Mouse (Mus musculus) heart, embryonic 11.5 days (tissue): ENCODE measurements around the gene Praf2. TPM values are rescaled to one million over a fixed set of nuclear protein-coding genes. Genes with fewer than 3 reads are reported as not detected.
"Not testable (repeated sequence)": the region's sequence is repeated elsewhere in the genome, so short reads cannot be mapped to it uniquely, and the experiment has no call there.

Source experiments
- ATAC-seq: fragments of 200-750 bp; cut with Nextera tagmentation; replicated peaks from 2 replicates; pipeline ENCODE4 v1.8.0; 2017; ENCODE audit warnings: moderate library complexity; ENCODE audit not compliant: insufficient number of reproducible peaks, low FRiP score, low TSS enrichment
- H3K27ac ChIP-seq: fragments of 300-500 bp; sonication (generic); 2 replicates; pipeline ENCODE4 v1.5.1; 2014; ENCODE audit warnings: mild to moderate bottlenecking, low read depth, low read length
- H3K27me3 ChIP-seq: fragments of 300-500 bp; sonication (generic); 2 replicates; pipeline ENCODE4 v1.6.1; 2014; ENCODE audit warnings: mild to moderate bottlenecking, low read length, mixed read lengths; ENCODE audit not compliant: control insufficient read depth, insufficient read depth
- H3K36me3 ChIP-seq: fragments of 300-500 bp; sonication (generic); 2 replicates; pipeline ENCODE4 v1.6.1; 2014; ENCODE audit warnings: mild to moderate bottlenecking, low read length, moderate library complexity, mixed read lengths; ENCODE audit not compliant: control insufficient read depth, insufficient read depth
- H3K4me1 ChIP-seq: fragments of 300-500 bp; sonication (generic); 2 replicates; pipeline ENCODE4 v1.6.1; 2014; ENCODE audit warnings: low read length; ENCODE audit not compliant: control insufficient read depth, insufficient read depth
- H3K4me2 ChIP-seq: fragments of 300-500 bp; sonication (generic); 2 replicates; pipeline ENCODE4 v1.6.1; 2014; ENCODE audit warnings: mild to moderate bottlenecking, moderate library complexity
- H3K4me3 ChIP-seq: fragments of 300-500 bp; sonication (generic); 2 replicates; pipeline ENCODE4 v1.5.1; 2014; ENCODE audit warnings: low read depth, low read length
- H3K9ac ChIP-seq: fragments of 300-500 bp; sonication (generic); 2 replicates; pipeline ENCODE4 v1.6.1; 2014; ENCODE audit warnings: mild to moderate bottlenecking, low read depth, low read length, moderate library complexity
- H3K9me3 ChIP-seq: fragments of 300-500 bp; sonication (generic); replicated peaks from 2 replicates; pipeline ENCODE4 v1.6.1; 2016; ENCODE audit warnings: low read length; ENCODE audit not compliant: control insufficient read depth
- WGBS: fragments of 180-500 bp; shearing (Covaris S2); extraction: QIAGEN DNeasy Blood & Tissue Kit; methylation state at CpG from one replicate; pipeline ENCODE4 v1.1.7; 2014; ENCODE audit not compliant: insufficient replicate concordance; 5-methylcytosine and 5-hydroxymethylcytosine counted together
- polyA plus RNA-seq: library from polyadenylated mRNA; unstranded; fragments of >200 nt; fragmentation: Nextera tagmentation; extraction: Ambion mirVana; gene quantifications from 2 replicates; pipeline ENCODE4 v1.2.1, GENCODE M21; 2014

The Praf2 gene
- polyA plus RNA-seq, 1 experiment from 2014 or later, result 52.3 TPM

DNA sequence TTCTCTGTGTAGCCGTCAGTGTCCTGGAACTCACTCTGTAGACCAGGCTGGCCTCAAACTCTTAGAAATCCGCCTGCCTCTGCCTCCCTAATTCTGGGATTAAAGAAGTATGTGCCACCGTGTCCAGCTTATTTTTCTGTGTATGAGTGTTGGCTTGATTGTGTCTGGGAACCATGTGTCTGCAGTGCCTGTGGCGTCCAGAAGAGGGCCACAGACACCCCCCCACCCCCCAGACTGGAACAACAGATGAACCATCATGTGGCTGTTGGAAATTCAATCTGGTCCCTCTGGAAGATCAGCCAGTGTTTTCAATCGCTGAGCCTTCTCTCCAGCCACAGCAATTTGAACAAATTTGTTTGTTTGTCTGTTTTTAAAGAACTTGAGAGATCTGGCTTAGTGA lies 15.2 kb downstream of the Praf2 start:
- Histone ChIP-seq H3K9ac (no peak overlapping the region), H3K9me3 (no peaks in the 10 kb centered on the region), H3K27ac (no peak overlapping the region), H3K4me1 (no peaks in the 10 kb centered on the region), H3K27me3 (no peaks in the 10 kb centered on the region), H3K4me2 (no peak overlapping the region), H3K36me3 (no peaks in the 10 kb centered on the region), H3K4me3 (no peak overlapping the region)
- no peak for ATAC-seq
- WGBS, result 53% methylated on average over 5 of the region's 5 CpGs

DNA sequence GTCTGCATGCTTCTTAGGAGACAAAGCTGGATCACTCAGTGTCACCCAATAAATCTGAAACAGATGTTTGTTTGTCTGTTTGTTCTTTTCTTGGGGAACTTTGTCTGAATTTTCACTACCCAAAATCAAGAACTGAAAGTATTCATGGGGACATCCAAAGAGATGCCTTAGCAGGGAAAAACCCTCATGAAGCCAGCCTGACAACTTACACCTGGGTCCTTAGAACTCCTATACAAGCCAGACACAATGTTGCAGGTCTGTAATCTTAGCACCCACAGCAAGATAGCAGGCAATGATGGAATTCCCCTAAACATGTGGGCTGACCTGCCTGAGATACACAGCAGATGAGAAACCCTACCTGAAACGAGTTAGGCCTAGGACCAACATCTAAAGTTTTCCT lies 16.7 kb downstream of the Praf2 start:
- H3K27ac ChIP-seq, result no peak overlapping the region
- no peaks in the 10 kb centered on the region for H3K27me3 ChIP-seq
- H3K9ac ChIP-seq, result no peak overlapping the region
- no peaks in the 10 kb centered on the region for H3K9me3 ChIP-seq
- no peak overlapping the region for H3K4me3 ChIP-seq
- 63% methylated on average over 1 of the region's 1 CpGs for WGBS
- H3K4me2 ChIP-seq, result no peak overlapping the region
- no peaks in the 10 kb centered on the region for H3K36me3 ChIP-seq
- H3K4me1 ChIP-seq, result no peaks in the 10 kb centered on the region
- ATAC-seq, result no peak

DNA sequence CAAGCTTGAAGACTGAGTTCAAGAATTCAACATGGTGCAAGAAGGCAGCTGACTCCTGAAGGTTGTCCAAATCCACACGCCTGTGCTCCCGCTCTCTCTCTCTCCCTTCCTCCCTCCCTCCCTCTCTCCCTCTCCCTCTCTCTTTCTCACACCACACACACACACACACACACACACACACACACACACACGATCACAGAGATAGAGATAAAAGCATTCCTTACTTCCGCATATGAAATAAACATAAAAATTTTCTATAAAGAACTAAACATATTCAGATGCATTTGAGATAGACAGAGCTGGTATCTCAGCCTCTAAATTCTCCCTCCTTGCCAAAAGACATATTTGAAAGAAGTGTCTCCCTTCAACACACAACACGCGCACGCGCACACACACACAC lies 17.2 kb downstream of the Praf2 start:
- 90% methylated on average over 8 of the region's 8 CpGs for WGBS
- Histone ChIP-seq H3K4me3 (no peak overlapping the region), H3K4me2 (no peak overlapping the region), H3K27ac (no peak overlapping the region), H3K9ac (no peak overlapping the region), H3K4me1 (no peaks in the 10 kb centered on the region), H3K9me3 (no peaks in the 10 kb centered on the region), H3K27me3 (no peaks in the 10 kb centered on the region), H3K36me3 (no peaks in the 10 kb centered on the region)
- no peak for ATAC-seq

DNA sequence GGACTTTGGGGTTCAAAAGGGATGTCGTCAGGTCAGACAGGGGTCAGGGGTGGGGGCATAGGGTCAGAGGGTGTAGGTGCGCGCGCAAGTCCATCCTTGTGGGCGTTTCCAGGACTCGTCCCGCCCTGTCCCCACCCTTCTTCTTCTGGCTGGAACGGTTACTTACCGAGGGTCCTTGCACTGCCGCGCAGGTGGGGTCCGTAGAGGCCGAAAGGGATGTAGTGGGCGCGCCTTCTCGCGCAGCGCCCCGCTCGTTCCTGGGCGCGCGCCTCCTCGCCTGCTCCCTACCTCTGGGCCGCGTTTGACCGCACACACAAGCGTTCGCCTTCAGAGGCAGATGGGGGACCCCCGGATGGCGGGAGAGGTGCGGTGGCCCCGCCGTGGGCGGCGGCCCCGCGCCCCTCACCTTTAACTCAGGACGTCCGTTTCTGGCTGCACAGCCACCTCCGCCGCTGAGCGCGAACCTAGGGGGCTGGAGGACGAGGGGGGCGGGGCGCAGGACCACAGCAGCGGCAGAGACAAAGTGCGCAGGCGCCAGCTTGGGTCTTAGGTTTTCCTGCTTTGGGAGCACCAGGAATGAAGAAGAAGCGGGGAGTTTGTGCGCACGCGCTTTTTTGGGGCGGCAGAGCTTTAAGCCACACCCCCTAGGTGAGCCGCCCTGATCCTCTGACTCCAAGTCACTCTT lies 22.3 kb downstream of the Praf2 start, which contains the start of gene Ccdc120:
TSS of gene Ccdc120 (minus strand) at position 474 of the 685 bp plus-strand sequence.
- Histone ChIP-seq H3K36me3 (no peaks in the 10 kb centered on the region), H3K9me3 (no peaks in the 10 kb centered on the region), H3K9ac (peak within 1 kb of the TSS; percentile 76), H3K27ac (no peak within 1 kb of the TSS), H3K4me1 (no peaks in the 10 kb centered on the region), H3K4me3 (peak within 1 kb of the TSS; percentile 58), H3K27me3 (no peaks in the 10 kb centered on the region), H3K4me2 (peak within 1 kb of the TSS; percentile 62)
- peak; percentile 39; the same call in 1 of the 2 replicates for ATAC-seq
- WGBS, result 12% methylated on average over 46 of the region's 56 CpGs

DNA sequence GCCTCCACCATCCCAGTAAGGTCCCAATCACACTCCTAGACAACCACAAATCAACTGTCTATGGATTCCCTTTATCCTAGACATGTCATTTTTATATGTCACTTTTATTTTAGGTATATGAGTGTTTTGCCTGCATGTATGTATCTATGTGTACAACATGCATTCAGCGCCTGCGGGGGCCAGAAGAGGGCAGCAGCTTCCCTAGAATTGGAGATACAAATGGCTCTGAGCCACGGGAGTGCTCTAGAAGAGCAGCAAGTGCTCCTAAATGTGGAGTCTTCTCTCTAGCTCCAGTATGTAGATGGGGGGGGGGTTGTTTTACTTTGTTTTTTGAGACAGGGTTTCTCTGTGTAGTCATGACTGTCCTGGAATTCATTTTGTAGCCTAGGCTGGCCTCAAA lies 25.4 kb downstream of the Praf2 start:
- not testable (repeated sequence) for H3K4me2 ChIP-seq, H3K4me3 ChIP-seq, H3K4me1 ChIP-seq, H3K27ac ChIP-seq, H3K36me3 ChIP-seq, H3K9ac ChIP-seq, H3K9me3 ChIP-seq, ATAC-seq, H3K27me3 ChIP-seq
- WGBS, result 23% methylated on average over 3 of the region's 3 CpGs

DNA sequence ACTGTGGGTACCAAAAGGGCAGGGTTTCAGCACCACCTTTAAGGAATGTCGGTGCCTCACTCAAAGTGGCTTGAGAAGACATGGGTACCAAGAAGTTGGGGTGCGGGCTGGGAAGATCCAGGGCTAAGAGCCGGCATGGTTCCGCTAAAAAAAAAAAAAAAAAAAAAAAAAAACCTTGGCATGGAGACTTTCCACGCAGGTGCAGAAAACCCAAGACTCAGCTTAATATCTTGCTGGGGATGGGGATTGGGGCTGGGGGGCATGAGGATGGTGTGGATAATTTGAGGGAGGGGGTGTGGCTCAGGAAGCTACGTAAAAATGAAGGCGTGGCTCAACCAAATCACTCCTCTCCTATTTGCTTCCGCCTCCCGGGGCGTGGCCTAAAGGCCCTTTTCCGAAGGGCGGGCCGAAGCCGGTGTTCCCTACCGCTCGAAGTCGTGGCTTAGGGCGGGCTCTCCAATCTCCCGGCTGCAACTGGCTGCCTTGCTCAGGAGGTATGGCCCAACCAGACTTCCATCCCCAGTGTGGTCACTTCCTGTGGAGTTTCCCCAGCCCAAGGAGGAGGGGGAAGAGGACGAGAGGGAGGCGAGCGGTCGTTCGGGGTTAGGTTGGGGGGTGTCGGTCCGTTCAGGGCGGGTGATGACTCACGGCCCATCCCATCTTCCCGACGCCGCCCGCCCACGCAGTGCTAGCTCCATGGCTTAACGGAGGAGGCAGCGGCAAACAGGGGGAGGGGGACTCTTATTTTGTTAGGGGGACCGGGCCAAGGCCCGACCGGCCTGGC lies 34.1 kb downstream of the Praf2 start, which contains the start of gene Tfe3:
TSS of gene Tfe3 (plus strand) at position 424 of the 784 bp plus-strand sequence.
- H3K4me2 ChIP-seq, result peak within 1 kb of the TSS; percentile 73
- no peaks in the 10 kb centered on the region for H3K9me3 ChIP-seq
- ATAC-seq, result peak; percentile 90

DNA sequence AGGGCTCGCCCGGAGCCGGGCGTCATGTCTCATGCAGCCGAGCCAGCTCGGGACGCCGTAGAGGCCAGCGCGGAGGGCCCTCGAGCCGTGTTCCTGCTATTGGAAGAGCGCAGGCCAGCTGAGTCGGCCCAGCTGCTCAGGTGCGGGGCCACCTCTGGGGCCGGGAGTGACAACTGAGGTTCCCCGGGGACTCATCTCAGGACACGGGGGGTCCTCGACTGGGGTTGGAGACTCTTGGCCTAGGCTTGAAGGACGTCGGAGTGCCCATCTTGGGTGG lies 34.6 kb downstream of the Praf2 start:
- H3K27ac ChIP-seq, result peak overlapping the region; percentile 73
- H3K9me3 ChIP-seq, result no peaks in the 10 kb centered on the region
- peaks cover 11% of the 10 kb centered on the region; the same call in 1 of the 2 replicates for H3K4me1 ChIP-seq
- peaks cover 3% of the 10 kb centered on the region; the same call in 1 of the 2 replicates for H3K36me3 ChIP-seq
- no peak; the same call in 1 of the 2 replicates for ATAC-seq
- H3K4me2 ChIP-seq, result peak overlapping the region; percentile 73
- H3K9ac ChIP-seq, result peak overlapping the region; percentile 73
- WGBS, result 15% methylated on average over 21 of the region's 21 CpGs
- peak overlapping the region; percentile 64 for H3K4me3 ChIP-seq
- no peaks in the 10 kb centered on the region for H3K27me3 ChIP-seq

More for the DNA sequence above, 34.1 kb downstream of the Praf2 start, which contains the start of gene Tfe3:
- WGBS, result 16% methylated on average over 38 of the region's 38 CpGs
- H3K36me3 ChIP-seq, result peaks cover under 1% of the 10 kb centered on the region; the same call in 1 of the 2 replicates
- peaks cover 11% of the 10 kb centered on the region; the same call in 1 of the 2 replicates for H3K4me1 ChIP-seq
- no peaks in the 10 kb centered on the region for H3K27me3 ChIP-seq
- H3K27ac ChIP-seq, result peak within 1 kb of the TSS; percentile 73
- H3K4me3 ChIP-seq, result peak within 1 kb of the TSS; percentile 64
- peak within 1 kb of the TSS; percentile 73 for H3K9ac ChIP-seq

DNA sequence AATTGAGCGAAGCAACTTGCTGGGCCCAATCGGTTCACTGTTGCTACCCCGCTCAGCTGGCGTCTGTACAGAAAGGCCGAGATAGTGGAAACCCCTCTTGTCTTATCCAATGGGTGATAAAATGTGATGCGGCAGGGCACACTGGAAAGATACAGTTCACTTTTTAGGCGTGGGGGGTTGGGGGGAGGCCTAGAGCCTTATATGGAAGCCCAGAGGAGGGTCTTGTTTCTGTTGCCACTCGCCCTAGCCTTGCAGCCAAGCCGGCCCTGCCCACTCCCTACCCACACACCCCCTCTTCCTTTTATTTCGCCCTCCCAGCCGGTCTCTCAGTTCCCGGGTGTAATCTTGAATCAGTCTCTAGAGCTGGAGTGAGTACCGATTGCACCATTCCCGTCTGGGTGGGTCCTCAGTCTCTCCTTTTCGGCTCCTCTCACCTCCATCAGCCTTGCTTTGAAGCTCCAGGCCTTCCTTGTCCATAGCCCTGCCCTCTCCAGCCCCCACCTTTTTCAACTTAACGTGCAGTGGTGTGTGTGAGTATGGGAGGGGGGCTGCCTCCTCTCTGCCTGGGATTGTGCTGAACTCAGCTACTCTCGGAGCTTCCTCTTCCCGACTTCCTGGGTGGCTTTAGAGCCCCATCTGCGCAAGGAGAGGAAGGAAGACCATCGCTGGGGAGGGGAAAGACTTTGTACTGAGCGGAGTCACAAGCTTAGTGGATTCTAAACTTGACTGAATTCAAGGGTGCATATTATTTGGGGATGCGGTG lies 35.6 kb downstream of the Praf2 start:
- Histone ChIP-seq H3K36me3 (peaks cover 3% of the 10 kb centered on the region; the same call in 1 of the 2 replicates), H3K4me2 (peak overlapping the region; percentile 73), H3K4me3 (peak overlapping the region; percentile 64), H3K4me1 (peaks cover 11% of the 10 kb centered on the region; the same call in 1 of the 2 replicates), H3K27me3 (no peaks in the 10 kb centered on the region), H3K9me3 (no peaks in the 10 kb centered on the region), H3K9ac (peak overlapping the region; percentile 73), H3K27ac (0 out of 2 replicates have a peak overlapping the region, but pooled peaks have one; percentile 46)
- 12% methylated on average over 22 of the region's 22 CpGs for WGBS
- ATAC-seq, result no peak
